Mouse (Mus musculus) intestine, embryonic 14.5 days (tissue): ENCODE results near the gene Med31. TPM values are rescaled to one million over a fixed set of nuclear protein-coding genes. Genes with fewer than 3 reads are reported as not detected.
"Not testable (repeated sequence)": the region's sequence is repeated elsewhere in the genome, so short reads cannot be mapped to it uniquely, and the experiment has no call there.

Experiments
- ATAC-seq: fragments of 200-750 bp; cut with Nextera tagmentation; replicated peaks from 2 replicates; pipeline ENCODE4 v1.8.0; 2017; ENCODE audit warnings: low read depth, moderate number of reproducible peaks, moderate TSS enrichment, moderate library complexity; ENCODE audit not compliant: low FRiP score, low TSS enrichment
- DNase-seq: peaks from one replicate; pipeline ENCODE4 v3.0.0-alpha.2; 2018; ENCODE audit warnings: low spot score
- H3K27ac ChIP-seq: fragments of 300-500 bp; sonication (generic); 2 replicates; pipeline ENCODE4 v1.5.1; 2014; ENCODE audit warnings: low read depth, mild to moderate bottlenecking, control low read depth
- H3K27me3 ChIP-seq: fragments of 300-500 bp; sonication (generic); replicated peaks from 2 replicates; pipeline ENCODE4 v1.6.1; 2014; ENCODE audit warnings: low read length, control low read depth; ENCODE audit not compliant: control insufficient read depth, insufficient read depth
- H3K36me3 ChIP-seq: fragments of 300-500 bp; sonication (generic); 2 replicates; pipeline ENCODE4 v1.6.1; 2014; ENCODE audit warnings: low read length, control low read depth; ENCODE audit not compliant: control insufficient read depth, insufficient read depth
- H3K4me1 ChIP-seq: fragments of 300-500 bp; sonication (generic); replicated peaks from 2 replicates; pipeline ENCODE4 v1.6.1; 2014; ENCODE audit warnings: low read length, control low read depth, mixed read lengths; ENCODE audit not compliant: control insufficient read depth, insufficient read depth
- H3K4me2 ChIP-seq: fragments of 300-500 bp; sonication (generic); 2 replicates; pipeline ENCODE4 v1.6.1; 2014; ENCODE audit warnings: low read length
- H3K4me3 ChIP-seq: fragments of 300-500 bp; sonication (generic); 2 replicates; pipeline ENCODE4 v1.5.1; 2014; ENCODE audit warnings: low read depth, low read length, control low read depth, mixed read lengths
- H3K9ac ChIP-seq: fragments of 300-500 bp; sonication (generic); 2 replicates; pipeline ENCODE4 v1.6.1; 2014; ENCODE audit warnings: mild to moderate bottlenecking, low read length
- H3K9me3 ChIP-seq: fragments of 300-500 bp; sonication (generic); 2 replicates; pipeline ENCODE4 v1.6.1; 2016; ENCODE audit warnings: low read length, control low read depth; ENCODE audit not compliant: control insufficient read depth
- WGBS: fragments of 180-500 bp; shearing (Covaris S2); extraction: QIAGEN DNeasy Blood & Tissue Kit; methylation state at CpG from one replicate; pipeline ENCODE4 v1.1.7; 2014; 5-methylcytosine and 5-hydroxymethylcytosine counted together
- polyA plus RNA-seq: library from polyadenylated mRNA; unstranded; fragments of >200 nt; fragmentation: Nextera tagmentation; extraction: Ambion mirVana; gene quantifications from 2 replicates; pipeline ENCODE4 v1.2.1, GENCODE M21; 2014

Med31 gene
- polyA plus RNA-seq, 1 experiment from 2014 or later = 37.3 TPM

- Histone ChIP-seq H3K9ac (no peak overlapping the region), H3K4me2 (no peak overlapping the region), H3K4me3 (no peak overlapping the region), H3K36me3 (peaks cover 45% of the 10 kb centered on the region), H3K9me3 (no peaks in the 10 kb centered on the region), H3K27me3 (no peaks in the 10 kb centered on the region), H3K4me1 (no peaks in the 10 kb centered on the region), H3K27ac (no peak overlapping the region)
- 86% methylated on average over 4 of the region's 4 CpGs for WGBS
- ATAC-seq (no peak), DNase-seq (no peak)
Observed at GRCm38 (mm10) chr11:72181136-72181535, 34.3 kb downstream of the Med31 start.

- H3K36me3 ChIP-seq = peaks cover 50% of the 10 kb centered on the region
- DNase-seq (no peak), ATAC-seq (no peak)
- H3K9me3 ChIP-seq = no peaks in the 10 kb centered on the region
- no peaks in the 10 kb centered on the region for H3K4me1 ChIP-seq
- H3K27ac ChIP-seq = no peak overlapping the region
- no peak overlapping the region for H3K4me2 ChIP-seq
- H3K9ac ChIP-seq = no peak overlapping the region
- WGBS = 90% methylated on average over 5 of the region's 5 CpGs
- H3K4me3 ChIP-seq = no peak overlapping the region
- H3K27me3 ChIP-seq = no peaks in the 10 kb centered on the region
Observed at GRCm38 (mm10) chr11:72180556-72180955, 34.8 kb downstream of the Med31 start.

DNA sequence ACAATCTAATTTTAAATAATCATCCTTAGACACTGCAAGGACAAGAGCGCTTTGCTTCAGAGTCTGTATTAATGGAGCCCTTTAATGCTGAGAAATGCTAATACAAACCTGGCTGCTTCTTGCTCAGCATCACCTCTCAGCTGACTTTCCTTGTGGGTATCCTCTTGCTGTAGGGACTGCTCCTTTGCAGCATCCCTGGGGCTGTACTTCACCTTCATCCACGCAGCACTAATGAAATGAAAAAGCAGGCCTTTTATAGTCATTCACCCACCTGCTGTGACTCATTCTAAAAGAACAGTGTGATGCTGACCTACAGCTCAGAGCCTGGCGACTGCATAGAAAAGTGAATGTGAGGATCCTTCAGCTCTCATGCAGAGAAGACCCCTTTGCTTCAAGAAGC is 38.8 kb downstream of the Med31 start:
- Histone ChIP-seq H3K4me1 (no peaks in the 10 kb centered on the region), H3K36me3 (peaks cover 78% of the 10 kb centered on the region), H3K27ac (no peak overlapping the region), H3K9me3 (no peaks in the 10 kb centered on the region), H3K4me3 (no peak overlapping the region), H3K27me3 (no peaks in the 10 kb centered on the region), H3K4me2 (no peak overlapping the region), H3K9ac (no peak overlapping the region)
- ATAC-seq = no peak
- 68% methylated on average over 3 of the region's 3 CpGs for WGBS
- no peak for DNase-seq

DNA sequence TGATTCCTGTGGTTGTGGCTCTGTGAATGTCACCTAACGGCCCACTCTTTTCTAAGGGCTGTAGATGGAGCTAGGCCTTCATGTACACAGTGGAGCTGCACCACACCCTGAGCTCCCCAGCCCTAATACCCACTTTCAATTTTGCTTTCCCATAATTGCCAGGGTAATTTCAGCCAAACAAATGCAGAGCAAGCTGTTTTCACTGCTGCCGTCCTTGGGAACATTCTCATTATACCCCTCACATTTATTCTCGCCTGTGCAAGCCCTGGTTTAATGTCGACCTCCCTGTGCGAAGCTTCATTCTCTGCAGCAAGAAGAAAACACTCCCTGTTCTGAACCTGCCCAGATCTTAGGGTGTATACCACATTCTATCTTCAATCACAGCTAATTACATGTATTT is 39.4 kb downstream of the Med31 start:
- 90% methylated on average over 5 of the region's 5 CpGs for WGBS
- Histone ChIP-seq H3K9me3 (no peaks in the 10 kb centered on the region), H3K9ac (no peak overlapping the region), H3K4me1 (no peaks in the 10 kb centered on the region), H3K27me3 (no peaks in the 10 kb centered on the region), H3K36me3 (peaks cover 76% of the 10 kb centered on the region), H3K4me3 (no peak overlapping the region), H3K4me2 (no peak overlapping the region), H3K27ac (no peak overlapping the region)
- DNase-seq = no peak
- no peak for ATAC-seq

DNA sequence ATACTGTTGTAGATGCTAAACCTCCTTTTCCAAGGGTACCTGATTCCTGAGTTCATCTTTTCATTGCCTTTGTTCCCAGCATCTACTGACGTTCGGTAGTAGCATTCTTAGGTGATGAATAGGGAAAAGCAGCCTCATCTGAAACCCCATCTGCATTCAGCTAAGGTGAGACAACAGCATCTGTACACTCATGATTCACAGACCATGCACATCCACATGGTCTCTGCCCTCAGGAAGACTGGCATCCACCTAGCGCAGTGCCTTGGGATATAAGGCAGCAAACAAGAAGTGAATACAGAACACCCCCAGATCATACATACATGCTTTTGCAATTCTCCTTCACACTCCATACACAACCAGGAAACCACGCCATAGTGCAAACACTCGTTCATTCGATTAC is 40.7 kb downstream of the Med31 start:
- no peak for DNase-seq
- H3K27me3 ChIP-seq = no peaks in the 10 kb centered on the region
- H3K4me3 ChIP-seq = no peak overlapping the region
- H3K4me1 ChIP-seq = no peaks in the 10 kb centered on the region
- no peak overlapping the region for H3K4me2 ChIP-seq
- peaks cover 78% of the 10 kb centered on the region for H3K36me3 ChIP-seq
- 97% methylated on average over 6 of the region's 6 CpGs for WGBS
- H3K9ac ChIP-seq = no peak overlapping the region
- H3K9me3 ChIP-seq = no peaks in the 10 kb centered on the region
- ATAC-seq = no peak
- no peak overlapping the region for H3K27ac ChIP-seq

- no peak overlapping the region for H3K4me3 ChIP-seq
- WGBS = 87% methylated on average over 5 of the region's 5 CpGs
- ATAC-seq = no peak
- H3K27ac ChIP-seq = no peak overlapping the region
- no peaks in the 10 kb centered on the region for H3K9me3 ChIP-seq
- peaks cover 84% of the 10 kb centered on the region for H3K36me3 ChIP-seq
- no peaks in the 10 kb centered on the region for H3K27me3 ChIP-seq
- DNase-seq = no peak
- no peak overlapping the region for H3K4me2 ChIP-seq
- H3K9ac ChIP-seq = no peak overlapping the region
- H3K4me1 ChIP-seq = no peaks in the 10 kb centered on the region
Observed at GRCm38 (mm10) chr11:72173506-72173905, 41.9 kb downstream of the Med31 start.

DNA sequence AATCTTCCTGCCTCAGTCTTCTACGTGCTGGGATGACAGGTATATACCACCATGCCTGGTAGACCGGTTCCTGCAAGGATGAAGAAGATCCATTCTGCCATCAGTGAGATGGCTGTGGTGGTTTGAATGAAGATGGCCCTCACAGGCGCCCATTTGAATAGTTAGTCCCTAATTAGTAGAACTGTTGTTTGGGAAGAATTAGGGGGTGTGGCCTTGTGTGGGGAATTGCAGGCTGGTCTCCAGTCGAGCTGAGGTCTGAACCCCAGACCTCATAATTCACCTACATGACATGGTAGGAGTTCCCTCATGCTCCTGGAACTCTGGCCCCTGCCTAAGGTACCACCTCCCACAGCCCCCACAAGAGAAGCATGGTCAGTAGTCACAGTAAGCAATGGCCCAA is 43.5 kb downstream of the Med31 start:
- H3K27ac ChIP-seq, H3K4me3 ChIP-seq, H3K9me3 ChIP-seq, H3K27me3 ChIP-seq, H3K4me2 ChIP-seq, ATAC-seq, H3K4me1 ChIP-seq, H3K9ac ChIP-seq: not testable (repeated sequence)
- 69% methylated on average over 4 of the region's 4 CpGs for WGBS
- peak; percentile 43 for DNase-seq
- peaks cover 82% of the 10 kb centered on the region for H3K36me3 ChIP-seq

GRCm38 (mm10) chr11:72169871-72170270 is 45.5 kb downstream of the Med31 start:
- ATAC-seq (no peak), DNase-seq (peak; percentile 16)
- no peaks in the 10 kb centered on the region for H3K4me1 ChIP-seq
- 81% methylated on average over 4 of the region's 4 CpGs for WGBS
- no peak overlapping the region for H3K4me3 ChIP-seq
- no peak overlapping the region for H3K9ac ChIP-seq
- H3K36me3 ChIP-seq = peaks cover 81% of the 10 kb centered on the region
- no peaks in the 10 kb centered on the region for H3K9me3 ChIP-seq
- no peak overlapping the region for H3K27ac ChIP-seq
- H3K27me3 ChIP-seq = no peaks in the 10 kb centered on the region
- H3K4me2 ChIP-seq = no peak overlapping the region

DNA sequence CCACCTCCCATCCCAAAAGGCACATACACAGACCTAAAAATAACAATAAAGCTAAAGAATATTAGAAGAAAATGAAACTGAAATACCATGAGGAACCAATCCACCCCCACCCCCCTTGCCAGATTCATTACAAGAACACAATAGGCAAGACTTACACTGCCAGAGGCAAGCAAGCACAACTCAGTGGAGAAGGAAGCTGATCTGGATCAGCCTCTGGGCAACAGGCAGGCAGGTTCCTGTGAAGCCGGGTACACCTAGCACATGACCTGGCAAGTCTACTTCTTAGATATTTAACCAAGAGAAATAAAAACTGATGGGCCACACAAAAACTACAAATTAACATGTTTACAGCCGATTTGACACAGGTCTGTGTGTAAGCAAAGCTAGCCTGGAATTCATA is 52.2 kb downstream of the Med31 start:
- no peak overlapping the region for H3K4me2 ChIP-seq
- H3K9ac ChIP-seq = no peak overlapping the region
- H3K27ac ChIP-seq = no peak overlapping the region
- no peak for ATAC-seq
- no peak overlapping the region for H3K4me3 ChIP-seq
- H3K36me3 ChIP-seq = peaks cover 62% of the 10 kb centered on the region
- no peak for DNase-seq
- no peaks in the 10 kb centered on the region for H3K9me3 ChIP-seq
- WGBS = 90% methylated on average over 2 of the region's 2 CpGs
- no peaks in the 10 kb centered on the region for H3K27me3 ChIP-seq
- no peaks in the 10 kb centered on the region for H3K4me1 ChIP-seq
